Mouse (Mus musculus): ENCODE results near the gene Rasl11a. TPM values are rescaled to one million over a fixed set of nuclear protein-coding genes. Genes with fewer than 3 reads are reported as not detected.

Gene Rasl11a
- polyA plus RNA-seq, 1 experiment: 35.3 TPM

GRCm38 (mm10) chr5:146841996-146842395 is 2.9 kb upstream of the Rasl11a start:
- no peaks in the 10 kb centered on the region for H3K27me3 ChIP-seq (ENCODE audit: control insufficient read depth, insufficient read depth, insufficient read length)
- peaks cover 26% of the 10 kb centered on the region for H3K36me3 ChIP-seq (ENCODE audit: control insufficient read depth, insufficient read depth)
- no peak overlapping the region for H3K4me3 ChIP-seq (ENCODE audit: insufficient read depth, poor library complexity, severe bottlenecking)
- TF ChIP-seq MAX (IDR thresholded peaks at IDR 0.05) (no peak), FOSL1 (IDR thresholded peaks at IDR 0.05; ENCODE audit: insufficient read depth, low read length, poor library complexity, severe bottlenecking) (no peak), MYOD1 (IDR thresholded peaks at IDR 0.05; ENCODE audit: control insufficient read depth, insufficient read length, low read depth) (no peak), USF1 (IDR thresholded peaks at IDR 0.05; ENCODE audit: low read depth) (no peak), MYOG (IDR thresholded peaks at IDR 0.05; ENCODE audit: control insufficient read depth, extremely low read depth, insufficient read length) (no peak), CEBPB (IDR thresholded peaks at IDR 0.05; ENCODE audit: low read depth) (no peak), CTCF (IDR thresholded peaks at IDR 0.05; ENCODE audit: control insufficient read depth, insufficient read depth, insufficient read length) (no peak)
- H3K79me2 ChIP-seq (ENCODE audit: control insufficient read depth, insufficient read depth): no peaks in the 10 kb centered on the region
- no peak overlapping the region for H3ac ChIP-seq (ENCODE audit: control insufficient read depth, insufficient read length, low read depth)
- no peaks in the 10 kb centered on the region for H3K79me3 ChIP-seq (ENCODE audit: low read depth)

DNA sequence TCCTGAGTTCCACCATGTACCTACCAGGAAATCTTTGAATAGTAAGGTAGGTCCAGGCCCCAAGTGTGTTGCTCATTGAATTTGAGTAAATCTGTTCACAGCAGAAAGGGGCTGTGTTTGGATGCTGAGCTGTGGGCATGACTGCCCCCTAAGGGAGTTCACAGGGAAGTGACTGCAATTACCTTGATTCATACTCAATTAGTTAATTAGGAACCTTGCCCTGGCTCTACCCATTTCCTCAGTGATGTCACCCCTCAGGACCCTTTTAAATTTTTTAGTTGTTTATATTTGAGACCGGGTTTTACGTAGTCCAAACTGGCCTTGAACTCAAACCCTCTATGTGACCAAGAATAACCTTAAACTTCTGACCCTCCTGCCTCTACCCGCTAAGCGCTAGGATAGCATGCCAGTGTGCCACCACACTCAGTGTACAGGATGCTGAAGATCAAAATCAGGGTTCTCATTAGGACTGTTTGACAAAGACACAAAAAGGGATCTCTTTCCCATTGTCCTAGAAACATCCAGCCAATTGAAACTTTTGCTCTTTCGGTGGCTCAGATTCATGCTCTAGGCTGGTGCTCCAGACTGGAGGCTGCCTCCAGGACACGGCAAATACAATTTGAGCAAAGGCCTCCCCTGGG is 450 bp upstream of the Rasl11a start:
- no peaks in the 10 kb centered on the region for H3K79me2 ChIP-seq (ENCODE audit: control insufficient read depth, insufficient read depth)
- TF ChIP-seq CEBPB (IDR thresholded peaks at IDR 0.05; ENCODE audit: low read depth) (no peak), MAX (IDR thresholded peaks at IDR 0.05) (no peak), MYOG (IDR thresholded peaks at IDR 0.05; ENCODE audit: control insufficient read depth, extremely low read depth, insufficient read length) (no peak), USF1 (IDR thresholded peaks at IDR 0.05; ENCODE audit: low read depth) (no peak), MYOD1 (IDR thresholded peaks at IDR 0.05; ENCODE audit: control insufficient read depth, insufficient read length, low read depth) (no peak), FOSL1 (IDR thresholded peaks at IDR 0.05; ENCODE audit: insufficient read depth, low read length, poor library complexity, severe bottlenecking) (no peak), CTCF (IDR thresholded peaks at IDR 0.05; ENCODE audit: control insufficient read depth, insufficient read depth, insufficient read length) (no peak)
- no peaks in the 10 kb centered on the region for H3K79me3 ChIP-seq (ENCODE audit: low read depth)
- H3K36me3 ChIP-seq (ENCODE audit: control insufficient read depth, insufficient read depth): peaks cover 11% of the 10 kb centered on the region
- no peaks in the 10 kb centered on the region for H3K27me3 ChIP-seq (ENCODE audit: control insufficient read depth, insufficient read depth, insufficient read length)
- no peak overlapping the region for H3ac ChIP-seq (ENCODE audit: control insufficient read depth, insufficient read length, low read depth)
- H3K4me3 ChIP-seq (ENCODE audit: insufficient read depth, poor library complexity, severe bottlenecking): no peak overlapping the region

DNA sequence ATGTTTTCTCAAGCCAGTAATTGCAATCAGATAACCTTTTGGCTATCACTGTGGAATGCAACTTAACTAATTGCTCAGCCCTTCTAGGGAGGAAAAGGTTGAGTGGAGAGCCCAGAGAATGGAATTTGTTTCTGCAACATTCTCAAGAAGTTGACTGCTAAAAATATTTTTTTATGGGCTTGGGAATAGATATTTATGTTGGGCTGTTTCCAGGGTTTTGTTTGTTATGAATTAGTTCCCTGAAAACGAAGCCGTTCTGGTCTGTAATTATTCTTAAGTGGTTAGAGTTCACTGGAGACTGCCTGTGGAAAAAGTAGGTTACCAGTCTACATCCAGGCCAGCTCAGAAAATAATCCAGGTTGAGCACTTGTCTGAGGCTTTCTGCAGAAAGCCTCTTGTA is 1.6 kb downstream of the Rasl11a start:
- Histone ChIP-seq H3ac (ENCODE audit: control insufficient read depth, insufficient read length, low read depth) (no peak overlapping the region), H3K4me3 (ENCODE audit: insufficient read depth, poor library complexity, severe bottlenecking) (no peak overlapping the region), H3K79me2 (ENCODE audit: control insufficient read depth, insufficient read depth) (no peaks in the 10 kb centered on the region), H3K79me3 (ENCODE audit: low read depth) (no peaks in the 10 kb centered on the region), H3K27me3 (ENCODE audit: control insufficient read depth, insufficient read depth, insufficient read length) (no peaks in the 10 kb centered on the region), H3K36me3 (ENCODE audit: control insufficient read depth, insufficient read depth) (peaks cover 8% of the 10 kb centered on the region)
- TF ChIP-seq CEBPB (IDR thresholded peaks at IDR 0.05; ENCODE audit: low read depth) (no peak), MYOG (IDR thresholded peaks at IDR 0.05; ENCODE audit: control insufficient read depth, extremely low read depth, insufficient read length) (no peak), USF1 (IDR thresholded peaks at IDR 0.05; ENCODE audit: low read depth) (no peak), FOSL1 (IDR thresholded peaks at IDR 0.05; ENCODE audit: insufficient read depth, low read length, poor library complexity, severe bottlenecking) (no peak), MYOD1 (IDR thresholded peaks at IDR 0.05; ENCODE audit: control insufficient read depth, insufficient read length, low read depth) (no peak), CTCF (IDR thresholded peaks at IDR 0.05; ENCODE audit: control insufficient read depth, insufficient read depth, insufficient read length) (no peak), MAX (IDR thresholded peaks at IDR 0.05) (no peak)

GRCm38 (mm10) chr5:146848936-146849582 is 4.2 kb downstream of the Rasl11a start:
- H3K36me3 ChIP-seq (ENCODE audit: control insufficient read depth, insufficient read depth): peaks cover 8% of the 10 kb centered on the region

GRCm38 (mm10) chr5:146856106-146856505 is 11.2 kb downstream of the Rasl11a start:
- H3ac ChIP-seq (ENCODE audit: control insufficient read depth, insufficient read length, low read depth): no peak overlapping the region
- no peaks in the 10 kb centered on the region for H3K79me2 ChIP-seq (ENCODE audit: control insufficient read depth, insufficient read depth)
- H3K27me3 ChIP-seq (ENCODE audit: control insufficient read depth, insufficient read depth, insufficient read length): no peaks in the 10 kb centered on the region
- H3K36me3 ChIP-seq (ENCODE audit: control insufficient read depth, insufficient read depth): no peaks in the 10 kb centered on the region
- no peaks in the 10 kb centered on the region for H3K79me3 ChIP-seq (ENCODE audit: low read depth)
- TF ChIP-seq CTCF (IDR thresholded peaks at IDR 0.05; ENCODE audit: control insufficient read depth, insufficient read depth, insufficient read length) (no peak), CEBPB (IDR thresholded peaks at IDR 0.05; ENCODE audit: low read depth) (no peak), USF1 (IDR thresholded peaks at IDR 0.05; ENCODE audit: low read depth) (no peak), FOSL1 (IDR thresholded peaks at IDR 0.05; ENCODE audit: insufficient read depth, low read length, poor library complexity, severe bottlenecking) (no peak), MAX (IDR thresholded peaks at IDR 0.05) (no peak), MYOG (IDR thresholded peaks at IDR 0.05; ENCODE audit: control insufficient read depth, extremely low read depth, insufficient read length) (no peak), MYOD1 (IDR thresholded peaks at IDR 0.05; ENCODE audit: control insufficient read depth, insufficient read length, low read depth) (no peak)
- no peak overlapping the region for H3K4me3 ChIP-seq (ENCODE audit: insufficient read depth, poor library complexity, severe bottlenecking)

More at GRCm38 (mm10) chr5:146848936-146849582, 4.2 kb downstream of the Rasl11a start:
- Histone ChIP-seq H3K79me2 (ENCODE audit: control insufficient read depth, insufficient read depth) (no peaks in the 10 kb centered on the region), H3K79me3 (ENCODE audit: low read depth) (no peaks in the 10 kb centered on the region), H3K4me3 (ENCODE audit: insufficient read depth, poor library complexity, severe bottlenecking) (no peak overlapping the region), H3ac (ENCODE audit: control insufficient read depth, insufficient read length, low read depth) (no peak overlapping the region), H3K27me3 (ENCODE audit: control insufficient read depth, insufficient read depth, insufficient read length) (no peaks in the 10 kb centered on the region)
- TF ChIP-seq CTCF (IDR thresholded peaks at IDR 0.05; ENCODE audit: control insufficient read depth, insufficient read depth, insufficient read length): no peak
- TF ChIP-seq MYOD1 (IDR thresholded peaks at IDR 0.05; ENCODE audit: control insufficient read depth, insufficient read length, low read depth): no peak
- no peak for TF ChIP-seq FOSL1 (IDR thresholded peaks at IDR 0.05; ENCODE audit: insufficient read depth, low read length, poor library complexity, severe bottlenecking)
- no peak for TF ChIP-seq USF1 (IDR thresholded peaks at IDR 0.05; ENCODE audit: low read depth)
- no peak for TF ChIP-seq CEBPB (IDR thresholded peaks at IDR 0.05; ENCODE audit: low read depth)
- no peak for TF ChIP-seq MAX (IDR thresholded peaks at IDR 0.05)
- no peak for TF ChIP-seq MYOG (IDR thresholded peaks at IDR 0.05; ENCODE audit: control insufficient read depth, extremely low read depth, insufficient read length)

Measured in C2C12 (cell line).